Mouse (Mus musculus): ENCODE measurements around the gene Zdhhc6.

- TF ChIP-seq CTCF (IDR thresholded peaks at IDR 0.05; ENCODE audit: low read depth, low read length): no peak
- no peak for TF ChIP-seq TAL1 (conservative IDR thresholded peaks at IDR 0.05; ENCODE audit: low read depth, low read length)
- no peak for TF ChIP-seq GATA1 (IDR thresholded peaks at IDR 0.05; ENCODE audit: borderline replicate concordance, low read length)
Observed at GRCm38 (mm10) chr19:55250451-55250850, 65.4 kb downstream of the Zdhhc6 start.
